Mouse (Mus musculus) CH12.LX (cell line): ENCODE data around the gene Rcvrn. TPM values are rescaled to one million over a fixed set of nuclear protein-coding genes. Genes with fewer than 3 reads are reported as not detected.

Source experiments
- DNase-seq: peaks from one replicate; pipeline ENCODE4 v3.0.0-alpha.2; 2013; ENCODE audit errors: extremely low read depth
- H3K27ac ChIP-seq: 2 replicates; pipeline ENCODE4 v1.5.1; 2012; ENCODE audit warnings: low read depth, mild to moderate bottlenecking, control low read depth, moderate library complexity; ENCODE audit not compliant: insufficient read depth
- H3K27me3 ChIP-seq: replicated peaks from 2 replicates; pipeline ENCODE3; 2012; ENCODE audit warnings: inconsistent platforms
- H3K36me3 ChIP-seq, 2 experiments: replicated peaks in 1 of 2; 2 replicates each; pipeline versions ENCODE3 to v1.6.1; 2012; ENCODE audit warnings: inconsistent platforms in 1 of 2, low read length in 1 of 2, mild to moderate bottlenecking in 1 of 2, mixed read lengths in 1 of 2, moderate library complexity in 1 of 2; ENCODE audit not compliant: control insufficient read depth in 1 of 2, insufficient read depth in 1 of 2
- H3K4me1 ChIP-seq, 2 experiments: 2 replicates each; pipeline ENCODE4 v1.6.1; 2012; ENCODE audit warnings: inconsistent platforms in 1 of 2, moderate library complexity in 1 of 2; ENCODE audit not compliant: insufficient read depth in 2 of 2, control insufficient read depth in 1 of 2
- H3K4me2 ChIP-seq: 2 replicates; pipeline ENCODE4 v1.6.1; 2012; ENCODE audit warnings: low read depth, mild to moderate bottlenecking, control low read depth; ENCODE audit not compliant: poor library complexity, insufficient read depth, severe bottlenecking
- H3K4me3 ChIP-seq, 3 experiments: fragments of 150-350 bp in 1 of 3; sonication (generic) in 1 of 3; replicated peaks in 1 of 3; 2 replicates each; pipeline versions ENCODE3 to v1.5.1; 2011 to 2012; ENCODE audit warnings: low read depth in 2 of 3, low read length in 2 of 3, mild to moderate bottlenecking in 2 of 3, moderate library complexity in 2 of 3, control low read depth in 1 of 3, improper control_type of control experiment in 1 of 3, inconsistent platforms in 1 of 3, mixed read lengths in 1 of 3; ENCODE audit not compliant: poor library complexity in 1 of 3
- H3K79me2 ChIP-seq: replicated peaks from 2 replicates; pipeline ENCODE4 v1.6.1; 2012; ENCODE audit warnings: mild to moderate bottlenecking, moderate library complexity; ENCODE audit not compliant: control insufficient read depth, poor library complexity, insufficient read depth, severe bottlenecking; ENCODE audit errors: extremely low read depth
- H3K9ac ChIP-seq: 2 replicates; pipeline ENCODE4 v1.6.1; 2012; ENCODE audit warnings: low read depth, mild to moderate bottlenecking, control low read depth, moderate library complexity; ENCODE audit not compliant: insufficient read depth
- H3K9me3 ChIP-seq: replicated peaks from 2 replicates; pipeline ENCODE3; 2012; ENCODE audit warnings: low read length, inconsistent platforms, mixed read lengths
- BHLHE40 ChIP-seq: IDR thresholded peaks from 2 replicates; pipeline ENCODE4 v1.6.1; 2011; ENCODE audit warnings: mild to moderate bottlenecking, low read depth, low read length, improper control_type of control experiment
- CHD1 ChIP-seq: IDR thresholded peaks from 2 replicates; pipeline ENCODE4 v1.6.1; 2012; ENCODE audit warnings: low read depth, low read length, improper control_type of control experiment, inconsistent platforms
- CTCF ChIP-seq, 2 experiments: IDR thresholded peaks in 1 of 2; conservative IDR thresholded peaks in 1 of 2; 2 replicates each; pipeline ENCODE4 v1.5.1; 2011 to 2012; ENCODE audit warnings: low read depth in 2 of 2, low read length in 2 of 2, improper control_type of control experiment in 1 of 2, inconsistent platforms in 1 of 2, mild to moderate bottlenecking in 1 of 2, moderate library complexity in 1 of 2
- E2F4 ChIP-seq: IDR thresholded peaks from 2 replicates; pipeline ENCODE4 v1.6.1; 2011; ENCODE audit warnings: low read depth, low read length, improper control_type of control experiment; ENCODE audit not compliant: insufficient replicate concordance
- EP300 ChIP-seq: IDR thresholded peaks from 2 replicates; pipeline ENCODE4 v1.6.1; 2011; ENCODE audit warnings: low read length, improper control_type of control experiment
- ETS1 ChIP-seq: conservative IDR thresholded peaks from 2 replicates; pipeline ENCODE4 v1.6.1; 2012; ENCODE audit warnings: low read depth, mild to moderate bottlenecking, inconsistent platforms, low read length, improper control_type of control experiment, moderate library complexity
- GABPA ChIP-seq: IDR thresholded peaks from 2 replicates; pipeline ENCODE4 v1.6.1; 2012; ENCODE audit warnings: low read depth, low read length, improper control_type of control experiment, inconsistent platforms; ENCODE audit not compliant: insufficient replicate concordance
- HCFC1 ChIP-seq: IDR thresholded peaks from 2 replicates; pipeline ENCODE4 v1.6.1; 2012; ENCODE audit warnings: low read depth, mild to moderate bottlenecking, inconsistent platforms, low read length, improper control_type of control experiment
- IRF4 ChIP-seq: IDR thresholded peaks from 2 replicates; pipeline ENCODE4 v1.6.1; 2014; ENCODE audit warnings: low read depth, mild to moderate bottlenecking, inconsistent platforms, low read length, improper control_type of control experiment
- JUND ChIP-seq: conservative IDR thresholded peaks from 2 replicates; pipeline ENCODE4 v1.6.1; 2011; ENCODE audit warnings: low read depth, low read length, improper control_type of control experiment
- KAT2A ChIP-seq: IDR thresholded peaks from 2 replicates; pipeline ENCODE4 v1.6.1; 2012; ENCODE audit warnings: low read length, improper control_type of control experiment, inconsistent platforms; ENCODE audit not compliant: insufficient replicate concordance
- MAFK ChIP-seq: IDR thresholded peaks from 2 replicates; pipeline ENCODE4 v1.6.1; 2011; ENCODE audit warnings: low read length, improper control_type of control experiment; ENCODE audit not compliant: insufficient replicate concordance
- MAZ ChIP-seq: IDR thresholded peaks from 2 replicates; pipeline ENCODE4 v1.6.1; 2012; ENCODE audit warnings: low read depth, mild to moderate bottlenecking, inconsistent platforms, low read length, improper control_type of control experiment, moderate library complexity
- MEF2A ChIP-seq: IDR thresholded peaks from 2 replicates; pipeline ENCODE4 v1.6.1; 2014; ENCODE audit warnings: low read depth, mild to moderate bottlenecking, inconsistent platforms, low read length, improper control_type of control experiment, borderline replicate concordance
- MXI1 ChIP-seq: IDR thresholded peaks from 2 replicates; pipeline ENCODE4 v1.6.1; 2011; ENCODE audit warnings: mild to moderate bottlenecking, low read depth, low read length, improper control_type of control experiment
- MYC ChIP-seq: IDR thresholded peaks from 2 replicates; pipeline ENCODE4 v1.6.1; 2011; ENCODE audit warnings: low read depth, mild to moderate bottlenecking, improper control_type of control experiment, low read length
- NELFE ChIP-seq: IDR thresholded peaks from 2 replicates; pipeline ENCODE4 v1.6.1; 2011; ENCODE audit warnings: low read depth, low read length, improper control_type of control experiment
- NRF1 ChIP-seq: IDR thresholded peaks from 2 replicates; pipeline ENCODE4 v1.6.1; 2014; ENCODE audit warnings: low read depth, mild to moderate bottlenecking, inconsistent platforms, low read length, improper control_type of control experiment, moderate library complexity
- PAX5 ChIP-seq: IDR thresholded peaks from 2 replicates; pipeline ENCODE4 v1.6.1; 2012; ENCODE audit warnings: low read length, inconsistent platforms, mixed read lengths
- POLR2A ChIP-seq: IDR thresholded peaks from 2 replicates; pipeline ENCODE4 v1.6.1; 2011; ENCODE audit warnings: low read depth, mild to moderate bottlenecking, improper control_type of control experiment, low read length
- POLR2AphosphoS2 ChIP-seq: IDR thresholded peaks from 2 replicates; pipeline ENCODE4 v1.6.1; 2011; ENCODE audit warnings: low read depth, low read length, improper control_type of control experiment
- RAD21 ChIP-seq: IDR thresholded peaks from 2 replicates; pipeline ENCODE4 v1.6.1; 2011; ENCODE audit warnings: low read depth, mild to moderate bottlenecking, low read length, improper control_type of control experiment, moderate library complexity
- RCOR1 ChIP-seq: conservative IDR thresholded peaks from 2 replicates; pipeline ENCODE4 v1.6.1; 2012; ENCODE audit warnings: low read depth, mild to moderate bottlenecking, inconsistent platforms, low read length, improper control_type of control experiment
- SIN3A ChIP-seq: IDR thresholded peaks from 2 replicates; pipeline ENCODE4 v1.6.1; 2012; ENCODE audit warnings: low read length, improper control_type of control experiment, inconsistent platforms
- SMC3 ChIP-seq: IDR thresholded peaks from 2 replicates; pipeline ENCODE4 v1.6.1; 2011; ENCODE audit warnings: low read depth, low read length, improper control_type of control experiment
- TBP ChIP-seq: conservative IDR thresholded peaks from 2 replicates; pipeline ENCODE4 v1.6.1; 2011; ENCODE audit warnings: low read depth, low read length, improper control_type of control experiment
- UBTF ChIP-seq: IDR thresholded peaks from 2 replicates; pipeline ENCODE4 v1.6.1; 2012; ENCODE audit warnings: low read depth, mild to moderate bottlenecking, inconsistent platforms, low read length, improper control_type of control experiment, moderate library complexity
- USF1 ChIP-seq: IDR thresholded peaks from 2 replicates; pipeline ENCODE4 v1.6.1; 2014; ENCODE audit warnings: low read depth, mild to moderate bottlenecking, inconsistent platforms, low read length, improper control_type of control experiment
- USF2 ChIP-seq: conservative IDR thresholded peaks from 2 replicates; pipeline ENCODE4 v1.6.1; 2011; ENCODE audit warnings: low read depth, low read length, improper control_type of control experiment
- ZC3H11A ChIP-seq: IDR thresholded peaks from 2 replicates; pipeline ENCODE4 v1.6.1; 2012; ENCODE audit warnings: low read depth, mild to moderate bottlenecking, inconsistent platforms, low read length, improper control_type of control experiment
- ZMIZ1 ChIP-seq: IDR thresholded peaks from 2 replicates; pipeline ENCODE4 v1.6.1; 2012; ENCODE audit warnings: low read depth, mild to moderate bottlenecking, inconsistent platforms, low read length, improper control_type of control experiment
- ZNF384 ChIP-seq: IDR thresholded peaks from 2 replicates; pipeline ENCODE4 v1.6.1; 2012; ENCODE audit warnings: low read depth, low read length, improper control_type of control experiment, inconsistent platforms
- dilution Hi-C: fragments of 300-500 bp; cut with MboI; formaldehyde crosslinking; loops from 2 replicates; pipeline ENCODE4 v1.14.3; 2020; ENCODE audit warnings: low sequenced_read_pairs; ENCODE audit not compliant: extremely low pct_unique_long_range_greater_than_20kb, extremely low pct_ligation_motif_present
- in situ Hi-C: fragments of 300-500 bp; cut with MboI; formaldehyde crosslinking; loops from 3 replicates; pipeline ENCODE4 v1.14.3; 2019; ENCODE audit warnings: low sequenced_read_pairs, low pct_ligation_motif_present, low pct_unique_long_range_greater_than_20kb, mixed read lengths
- polyA plus RNA-seq: library from polyadenylated mRNA; unstranded; fragments of >175 nt; gene quantifications from 2 replicates; pipeline ENCODE4 v1.2.1, GENCODE M21; 2012; ENCODE audit warnings: low read depth; ENCODE audit not compliant: insufficient read length
- total RNA-seq, 2 experiments: library from RNA; depleted of rRNA; stranded (reverse); fragments of 300-350 nt in 1 of 2; fragments of >200 nt in 1 of 2; gene quantifications; 2 replicates each; pipeline ENCODE4 v1.2.3; 2012 to 2014

Rcvrn gene
- total and polyA plus RNA-seq, 3 experiments = not detected

DNA sequence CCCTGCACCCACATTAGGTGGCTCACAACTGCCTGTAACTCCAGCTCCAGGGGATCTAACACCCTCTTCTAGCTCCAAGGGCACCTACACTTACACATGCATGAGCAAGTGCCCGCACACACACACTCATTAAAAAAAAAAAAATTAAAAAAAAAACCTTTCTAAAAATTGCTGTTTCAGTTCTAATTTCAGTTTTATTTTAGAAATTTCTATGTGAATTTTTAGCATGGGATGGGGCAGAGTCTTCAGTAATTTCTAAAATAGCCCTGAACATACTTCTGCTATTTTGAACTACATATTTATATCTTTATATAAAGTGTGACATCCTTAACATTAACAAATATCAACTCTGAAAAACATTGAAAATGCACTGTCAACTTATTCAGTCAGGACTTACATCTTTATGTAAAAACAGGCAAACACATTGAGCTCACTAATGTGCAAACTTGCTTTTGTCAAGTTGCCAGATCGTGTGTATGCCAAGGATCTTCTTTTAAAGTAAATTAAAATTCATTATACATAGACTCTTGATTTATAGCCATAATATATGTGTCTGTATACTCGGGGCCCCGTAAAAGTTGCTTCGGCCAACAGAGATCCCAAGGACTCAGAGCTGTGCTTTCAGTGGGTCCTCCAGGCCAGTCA lies 43.8 kb downstream of the Rcvrn start:
- dilution Hi-C loops = no loop called here

DNA sequence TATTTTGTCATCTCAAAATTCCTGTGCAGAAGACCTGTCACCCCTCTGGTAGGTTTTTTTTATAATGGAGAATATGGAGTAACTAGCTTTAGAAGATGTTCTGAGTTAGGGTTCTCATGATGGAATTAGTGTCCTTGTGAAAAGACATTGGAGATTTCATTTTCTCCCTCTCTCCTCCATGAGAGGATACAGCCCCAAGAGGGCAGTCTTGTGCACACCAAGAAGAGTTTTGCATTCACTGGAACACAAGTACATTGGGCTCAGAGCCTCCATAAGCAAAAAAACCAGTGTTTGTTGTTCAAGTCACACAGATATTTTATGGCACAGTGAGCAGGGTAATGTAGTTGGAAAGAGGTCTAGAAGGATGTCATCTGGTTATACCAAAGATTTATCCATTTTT lies 46.4 kb downstream of the Rcvrn start:
- no peak overlapping the region for H3K27ac ChIP-seq
- H3K9ac ChIP-seq = no peak overlapping the region
- H3K4me1 ChIP-seq = peaks cover 15 to 34% of the 10 kb centered on the region in 2 experiments
- H3K4me3 ChIP-seq = no peak overlapping the region
- H3K36me3 ChIP-seq = no peaks in the 10 kb centered on the region
- no peaks in the 10 kb centered on the region for H3K79me2 ChIP-seq
- H3K27me3 ChIP-seq = no peaks in the 10 kb centered on the region
- H3K4me2 ChIP-seq = no peak overlapping the region
- TF ChIP-seq MAZ = no peak
- TF ChIP-seq CHD1 = no peak
- no peak for TF ChIP-seq KAT2A
- TF ChIP-seq BHLHE40 = 0 out of 2 replicates have a peak, but pooled peaks have one; percentile 6
- TF ChIP-seq MEF2A = no peak
- TF ChIP-seq CTCF (conservative IDR thresholded peaks at IDR 0.05 in 1 of 2, IDR thresholded peaks at IDR 0.05 in 1 of 2; ENCODE audit: low read depth in 2 of 2, low read length in 2 of 2) = peak; percentile 15 to 72; a peak in 3 of 4 replicates
- TF ChIP-seq SMC3 = peak; percentile 68
- no peak for TF ChIP-seq USF1
- TF ChIP-seq NELFE = no peak
- TF ChIP-seq TBP = no peak
- no peak for TF ChIP-seq E2F4
- TF ChIP-seq IRF4 = no peak
- no peak for TF ChIP-seq HCFC1
- TF ChIP-seq ZC3H11A = no peak
- peak; percentile 53 for TF ChIP-seq RAD21
- no peak for TF ChIP-seq EP300
- no peak for TF ChIP-seq MAFK
- TF ChIP-seq ZMIZ1 = no peak
- no peak for TF ChIP-seq MXI1
- no peak for TF ChIP-seq PAX5
- no peak for TF ChIP-seq USF2
- no peak for TF ChIP-seq NRF1
- no peak for TF ChIP-seq POLR2AphosphoS2
- TF ChIP-seq POLR2A = no peak
- TF ChIP-seq GABPA = no peak
- 0 out of 2 replicates have a peak, but pooled peaks have one; percentile 10 for TF ChIP-seq MYC
- TF ChIP-seq ZNF384 = 0 out of 2 replicates have a peak, but pooled peaks have one; percentile 29
- no peak for TF ChIP-seq ETS1
- no peak for TF ChIP-seq UBTF
- no peak for TF ChIP-seq JUND
- peak; percentile 35 for DNase-seq
- in situ Hi-C loops = no loop called here
- dilution Hi-C loops = no loop called here
- no peaks in the 10 kb centered on the region for H3K9me3 ChIP-seq

More for the DNA sequence above, 43.8 kb downstream of the Rcvrn start:
- Histone ChIP-seq H3K4me2 (no peak overlapping the region), H3K36me3 (no peaks in the 10 kb centered on the region), H3K79me2 (no peaks in the 10 kb centered on the region)
- in situ Hi-C loops = no loop called here
- DNase-seq = no peak
- TF ChIP-seq SIN3A (no peak), USF2 (no peak), MAFK (0 out of 2 replicates have a peak, but pooled peaks have one; percentile 20), EP300 (0 out of 2 replicates have a peak, but pooled peaks have one; percentile 22), ZNF384 (peak; percentile 91), RCOR1 (no peak), MEF2A (peak; percentile 76; the same call in 1 of the 2 replicates)
- TF ChIP-seq, all 38 proteins: peak for 4
- peaks cover under 1% of the 10 kb centered on the region for H3K9me3 ChIP-seq
- H3K4me3 ChIP-seq = no peak overlapping the region
- H3K27me3 ChIP-seq = no peaks in the 10 kb centered on the region
- peaks cover 26 to 57% of the 10 kb centered on the region in 2 experiments for H3K4me1 ChIP-seq
- H3K27ac ChIP-seq = no peak overlapping the region
- H3K9ac ChIP-seq = no peak overlapping the region
